Mouse (Mus musculus): Measurements from ENCODE around the gene Ccdc117.

DNA sequence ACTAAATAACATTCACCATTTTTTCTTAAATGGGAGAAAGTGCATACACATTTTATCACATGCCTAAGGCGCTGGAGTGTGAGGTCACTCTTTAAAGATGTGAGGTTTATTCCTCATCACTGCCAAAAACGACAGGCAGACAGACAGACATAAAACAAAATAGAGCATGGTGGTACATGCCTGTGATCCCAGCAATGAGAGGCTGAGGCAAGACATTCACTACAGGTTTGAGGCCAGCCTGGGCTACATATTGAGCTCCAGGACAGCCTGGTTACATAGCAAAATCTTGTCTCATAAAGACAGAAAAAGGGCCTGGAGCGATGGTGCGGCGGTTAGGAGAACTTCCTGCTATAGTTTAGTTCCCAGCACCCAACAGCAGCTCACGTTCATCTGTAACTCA is 26.8 kb downstream of the Ccdc117 start:
- TF ChIP-seq EP300 (IDR thresholded peaks at IDR 0.05; ENCODE audit: low read depth) (no peak), CTCF (IDR thresholded peaks at IDR 0.05; ENCODE audit: low read depth) (no peak)

All from heart, postnatal 0 days (tissue).